18 mouse cellular contexts compared by ENCODE assay signal in genomic region chr8:122329072-122329471, GRCm38 (mm10). TPM values are rescaled to one million over a fixed set of nuclear protein-coding genes. Genes with fewer than 3 reads are reported as not detected.
DNase-seq lines count a peak whose midpoint lies in the region; ATAC-seq and TF ChIP-seq lines count a peak whose summit lies in the region.
"Had no signal": no experiment of that assay in that cellular context is flagged by ENCODE, and none has a peak within 500 bp of the region (broad histone marks: within the 10 kb centered on the region; RNA-seq: fewer than 3 reads in every experiment).

No protein-coding gene starts in this region.

- WGBS in heart, embryonic 11.5 days (ENCODE audit: insufficient replicate concordance): 52% methylated on average over 8 of the region's 8 CpGs
- 67% methylated on average over 8 of the region's 8 CpGs for WGBS in liver, embryonic 11.5 days
- WGBS in hindbrain, embryonic 15.5 days: 73% methylated on average over 8 of the region's 8 CpGs
- WGBS in midbrain, embryonic 16.5 days: 71% methylated on average over 8 of the region's 8 CpGs
- 88% methylated on average over 8 of the region's 8 CpGs for WGBS in kidney, adult 2 months

- no peak for TF ChIP-seq POLR2A in kidney, adult 2 months (IDR thresholded peaks at IDR 0.05; ENCODE audit: low read depth, low read length)

- H3K27ac ChIP-seq in heart, embryonic 11.5 days (ENCODE audit: low read depth, low read length): peak overlapping the region; percentile 66
- peak overlapping the region; percentile 85 for H3K27ac ChIP-seq in liver, embryonic 11.5 days (ENCODE audit: low read depth, low read length)
- peak overlapping the region; percentile 45; the same call in 1 of the 2 replicates for H3K27ac ChIP-seq in hindbrain, embryonic 15.5 days (replicated peaks)
- H3K27ac ChIP-seq in midbrain, embryonic 16.5 days (ENCODE audit: low read length): peak overlapping the region; percentile 56; the same call in 1 of the 2 replicates
- H3K27ac ChIP-seq in kidney, adult 2 months (ENCODE audit: insufficient read depth, low read depth, low read length): no peak overlapping the region
- H3K27ac ChIP-seq: embryonic facial prominence, embryonic 13.5 days; forebrain, embryonic 15.5 days; gastrocnemius, adult 2 months; kidney, postnatal 0 days had no signal

- H3K9me3 ChIP-seq in heart, embryonic 11.5 days (replicated peaks; ENCODE audit: control insufficient read depth, low read length): no peaks in the 10 kb centered on the region
- no peaks in the 10 kb centered on the region for H3K9me3 ChIP-seq in liver, embryonic 11.5 days (ENCODE audit: control insufficient read depth, low read length)
- H3K9me3 ChIP-seq in hindbrain, embryonic 15.5 days: no peaks in the 10 kb centered on the region
- no peaks in the 10 kb centered on the region for H3K9me3 ChIP-seq in midbrain, embryonic 16.5 days (replicated peaks; ENCODE audit: control insufficient read depth, low read length, poor library complexity, severe bottlenecking)
- H3K9me3 ChIP-seq: embryonic facial prominence, embryonic 13.5 days; forebrain, embryonic 15.5 days had no signal

- H3K4me1 ChIP-seq in heart, embryonic 11.5 days (ENCODE audit: control insufficient read depth, insufficient read depth, low read length): peaks cover 69% of the 10 kb centered on the region
- H3K4me1 ChIP-seq in liver, embryonic 11.5 days (replicated peaks; ENCODE audit: control insufficient read depth, insufficient read depth, low read length): peaks cover 82% of the 10 kb centered on the region
- peaks cover 43% of the 10 kb centered on the region for H3K4me1 ChIP-seq in hindbrain, embryonic 15.5 days (replicated peaks)
- peaks cover 12% of the 10 kb centered on the region for H3K4me1 ChIP-seq in midbrain, embryonic 16.5 days (ENCODE audit: control insufficient read depth, insufficient read depth, low read length)
- H3K4me1 ChIP-seq in kidney, adult 2 months (ENCODE audit: control insufficient read depth, insufficient read depth, low read length): no peaks in the 10 kb centered on the region

- no peak overlapping the region for H3K4me3 ChIP-seq in heart, embryonic 11.5 days (ENCODE audit: low read depth, low read length)
- no peak overlapping the region for H3K4me3 ChIP-seq in liver, embryonic 11.5 days (ENCODE audit: low read depth, low read length)
- H3K4me3 ChIP-seq in hindbrain, embryonic 15.5 days: no peak overlapping the region
- no peak overlapping the region for H3K4me3 ChIP-seq in midbrain, embryonic 16.5 days (ENCODE audit: low read depth, low read length)
- H3K4me3 ChIP-seq in kidney, adult 2 months (ENCODE audit: insufficient read depth, low read depth, low read length): no peak overlapping the region
- H3K4me3 ChIP-seq: embryonic facial prominence, embryonic 13.5 days; forebrain, embryonic 15.5 days; gastrocnemius, adult 2 months; myocyte had no signal

- ATAC-seq in heart, embryonic 11.5 days (replicated peaks; ENCODE audit: insufficient number of reproducible peaks, low FRiP score, low TSS enrichment): no peak
- ATAC-seq in liver, embryonic 11.5 days (replicated peaks; ENCODE audit: low FRiP score): no peak
- no peak for ATAC-seq in hindbrain, embryonic 15.5 days (ENCODE audit: low FRiP score, low read depth)
- ATAC-seq in midbrain, embryonic 16.5 days: no peak
- ATAC-seq: activated CD4-positive, CD25-positive, alpha-beta regulatory T cell, adult 4 months; forebrain, embryonic 15.5 days had no signal

- H3K9ac ChIP-seq in heart, embryonic 11.5 days (ENCODE audit: low read depth, low read length): peak overlapping the region; percentile 29; the same call in 1 of the 2 replicates
- H3K9ac ChIP-seq in liver, embryonic 11.5 days (ENCODE audit: low read depth, low read length): peak overlapping the region; percentile 54
- no peak overlapping the region for H3K9ac ChIP-seq in hindbrain, embryonic 15.5 days
- H3K9ac ChIP-seq in midbrain, embryonic 16.5 days (ENCODE audit: low read depth, low read length): no peak overlapping the region
- H3K9ac ChIP-seq: forebrain, embryonic 15.5 days had no signal

- DNase-seq in heart, adult 11 months: no peak
- no peak for DNase-seq in liver, embryonic 11.5 days (ENCODE audit: low spot score)
- DNase-seq in liver: no peak
- DNase-seq in testis, postnatal 10 days (ENCODE audit: low spot score): no peak
- no peak for DNase-seq in kidney, adult 2 months
- DNase-seq: cerebellum, adult 9-11 months; gastrocnemius, adult 2 months; lung, postnatal 36 days; right cerebral cortex, postnatal 14 days; thymus, postnatal 4 days had no signal

- H3K4me2 ChIP-seq in heart, embryonic 11.5 days: no peak overlapping the region
- peak overlapping the region; percentile 36 for H3K4me2 ChIP-seq in liver, embryonic 11.5 days
- H3K4me2 ChIP-seq in hindbrain, embryonic 15.5 days: no peak overlapping the region
- H3K4me2 ChIP-seq in midbrain, embryonic 16.5 days (ENCODE audit: low read length): no peak overlapping the region
- H3K4me2 ChIP-seq: embryonic facial prominence, embryonic 13.5 days; forebrain, embryonic 15.5 days had no signal

- H3K27me3 ChIP-seq in heart, embryonic 11.5 days (ENCODE audit: control insufficient read depth, insufficient read depth, low read length): no peaks in the 10 kb centered on the region
- H3K27me3 ChIP-seq in liver, embryonic 11.5 days (replicated peaks; ENCODE audit: control insufficient read depth, insufficient read depth, low read length): no peaks in the 10 kb centered on the region
- H3K27me3 ChIP-seq in hindbrain, embryonic 15.5 days: peaks cover 2% of the 10 kb centered on the region
- peaks cover 5% of the 10 kb centered on the region for H3K27me3 ChIP-seq in midbrain, embryonic 16.5 days (ENCODE audit: control insufficient read depth, insufficient read depth, low read depth, low read length)
- no peaks in the 10 kb centered on the region for H3K27me3 ChIP-seq in kidney, adult 2 months (replicated peaks; ENCODE audit: control insufficient read depth, insufficient read depth, low read length)

- 0 out of 2 replicates have a peak, but pooled peaks cover 2% of the 10 kb centered on the region for H3K36me3 ChIP-seq in heart, embryonic 11.5 days (ENCODE audit: control insufficient read depth, insufficient read depth, low read length)
- peaks cover 60% of the 10 kb centered on the region for H3K36me3 ChIP-seq in liver, embryonic 11.5 days (ENCODE audit: control insufficient read depth, insufficient read depth, low read length)
- no peaks in the 10 kb centered on the region for H3K36me3 ChIP-seq in hindbrain, embryonic 15.5 days
- no peaks in the 10 kb centered on the region for H3K36me3 ChIP-seq in midbrain, embryonic 16.5 days (ENCODE audit: control insufficient read depth, insufficient read depth, low read length)
- H3K36me3 ChIP-seq in kidney, adult 2 months (ENCODE audit: control insufficient read depth, insufficient read depth, low read length): no peaks in the 10 kb centered on the region
- H3K36me3 ChIP-seq: forebrain, embryonic 15.5 days had no signal

- TF ChIP-seq CTCF in kidney, adult 2 months (conservative IDR thresholded peaks at IDR 0.05; ENCODE audit: insufficient read depth, insufficient read length, low read depth, low read length): no peak

RNA-seq across cellular contexts. Expression of gene Trhr2, which starts 31.5 kb away (rescaled TPM):
- polyA plus RNA-seq in heart, embryonic 11.5 days (2014; fragmentation: Nextera tagmentation; extraction: Ambion mirVana): not detected in 2 replicates
- not detected in 2 replicates for polyA plus RNA-seq in liver, embryonic 11.5 days (2014; fragmentation: Nextera tagmentation; extraction: Ambion mirVana)
- 0.10 and 0.28 TPM in 2 replicates for polyA plus RNA-seq in hindbrain, embryonic 15.5 days (2015; fragmentation: Nextera tagmentation; extraction: Ambion mirVana)
- 0.26 TPM in 1 of 2 replicates, not detected in the other for polyA plus RNA-seq in midbrain, embryonic 16.5 days (2015; fragmentation: Nextera tagmentation; extraction: Ambion mirVana)
- polyA plus RNA-seq in kidney, adult 2 months (2012; rRNA removed): 0.05 TPM in 1 of 2 replicates, not detected in the other
- polyA plus RNA-seq: activated CD4-positive, CD25-positive, alpha-beta regulatory T cell, adult 4 months; forebrain, embryonic 15.5 days; kidney, postnatal 0 days; myocyte had no signal

RNA-seq across cellular contexts. Expression of gene Zfpm1, which starts 47.1 kb away (rescaled TPM):
- 6.9 and 7.9 TPM in 2 replicates for polyA plus RNA-seq in heart, embryonic 11.5 days (2014; fragmentation: Nextera tagmentation; extraction: Ambion mirVana)
- 22.7 and 26.5 TPM in 2 replicates for polyA plus RNA-seq in liver, embryonic 11.5 days (2014; fragmentation: Nextera tagmentation; extraction: Ambion mirVana)
- 1.4 and 2.3 TPM in 2 replicates for polyA plus RNA-seq in hindbrain, embryonic 15.5 days (2015; fragmentation: Nextera tagmentation; extraction: Ambion mirVana)
- 0.77 and 1.2 TPM in 2 replicates for polyA plus RNA-seq in midbrain, embryonic 16.5 days (2015; fragmentation: Nextera tagmentation; extraction: Ambion mirVana)
- 9.7 and 11.8 TPM in 2 replicates for polyA plus RNA-seq in kidney, adult 2 months (2012; rRNA removed)

RNA-seq across cellular contexts. Expression of gene Zc3h18, which starts 47.3 kb away (rescaled TPM):
- 22.2 and 26.8 TPM in 2 replicates for polyA plus RNA-seq in heart, embryonic 11.5 days (2014; fragmentation: Nextera tagmentation; extraction: Ambion mirVana)
- 41.3 and 44.2 TPM in 2 replicates for polyA plus RNA-seq in liver, embryonic 11.5 days (2014; fragmentation: Nextera tagmentation; extraction: Ambion mirVana)
- 35.5 and 38.1 TPM in 2 replicates for polyA plus RNA-seq in hindbrain, embryonic 15.5 days (2015; fragmentation: Nextera tagmentation; extraction: Ambion mirVana)
- 30.8 and 37.7 TPM in 2 replicates for polyA plus RNA-seq in midbrain, embryonic 16.5 days (2015; fragmentation: Nextera tagmentation; extraction: Ambion mirVana)
- polyA plus RNA-seq in kidney, adult 2 months (2012; rRNA removed): 23.3 and 24.1 TPM in 2 replicates

Comparison
In these comparisons a context has a peak if more than half of its experiments do, and no peak if none do; other contexts are left out.
1. H3K9ac ChIP-seq: peak in heart, embryonic 11.5 days (single experiment) and liver, embryonic 11.5 days (single experiment); none in hindbrain, embryonic 15.5 days (single experiment) and midbrain, embryonic 16.5 days (single experiment).